Mouse (Mus musculus) embryonic facial prominence, embryonic 12.5 days (tissue): ENCODE results near the gene Fam117a. TPM values are rescaled to one million over a fixed set of nuclear protein-coding genes. Genes with fewer than 3 reads are reported as not detected.

ENCODE experiments used
- ATAC-seq: fragments of 200-750 bp; cut with Nextera tagmentation; 2 replicates; pipeline ENCODE4 v1.8.0; 2017; ENCODE audit not compliant: insufficient number of reproducible peaks, insufficient read depth, low FRiP score, low TSS enrichment
- H3K27ac ChIP-seq: fragments of 300-500 bp; sonication (generic); 2 replicates; pipeline ENCODE4 v1.5.1; 2016; ENCODE audit warnings: mild to moderate bottlenecking
- H3K27me3 ChIP-seq: fragments of 300-500 bp; sonication (generic); 2 replicates; pipeline ENCODE4 v1.6.1; 2016; ENCODE audit warnings: mild to moderate bottlenecking, moderate library complexity
- H3K36me3 ChIP-seq: fragments of 300-500 bp; sonication (generic); 2 replicates; pipeline ENCODE4 v1.6.1; 2016; ENCODE audit warnings: mild to moderate bottlenecking
- H3K4me1 ChIP-seq: fragments of 300-500 bp; sonication (generic); 2 replicates; pipeline ENCODE4 v1.6.1; 2016
- H3K4me2 ChIP-seq: fragments of 300-500 bp; sonication (generic); replicated peaks from 2 replicates; pipeline ENCODE4 v1.6.1; 2016; ENCODE audit warnings: mild to moderate bottlenecking, moderate library complexity
- H3K4me3 ChIP-seq: fragments of 300-500 bp; sonication (generic); 2 replicates; pipeline ENCODE4 v1.5.1; 2016; ENCODE audit warnings: mild to moderate bottlenecking
- H3K9ac ChIP-seq: fragments of 300-500 bp; sonication (generic); 2 replicates; pipeline ENCODE4 v1.6.1; 2016; ENCODE audit warnings: mild to moderate bottlenecking, moderate library complexity
- H3K9me3 ChIP-seq: fragments of 300-500 bp; sonication (generic); 2 replicates; pipeline ENCODE4 v1.6.1; 2016; ENCODE audit warnings: mild to moderate bottlenecking, moderate library complexity
- WGBS: fragments of 180-500 bp; shearing (Covaris S2); methylation state at CpG from one replicate; pipeline ENCODE4 v1.1.7; 2016; 5-methylcytosine and 5-hydroxymethylcytosine counted together
- polyA plus RNA-seq: library from polyadenylated mRNA; unstranded; fragments of >200 nt; fragmentation: Nextera tagmentation; extraction: Ambion mirVana; gene quantifications from 2 replicates; pipeline ENCODE4 v1.2.1, GENCODE M21; 2016

Gene Fam117a
- polyA plus RNA-seq, 1 experiment from 2014 or later = 18.8 TPM

- Histone ChIP-seq H3K27ac (peak overlapping the region; percentile 86), H3K4me1 (peaks cover 15% of the 10 kb centered on the region), H3K9ac (peak overlapping the region; percentile 63), H3K4me3 (peak overlapping the region; percentile 91), H3K36me3 (peaks cover 1% of the 10 kb centered on the region), H3K9me3 (no peaks in the 10 kb centered on the region), H3K4me2 (peak overlapping the region; percentile 62), H3K27me3 (no peaks in the 10 kb centered on the region)
- WGBS = 5% methylated on average over 17 of the region's 17 CpGs
- no peak; the same call in 1 of the 2 replicates for ATAC-seq
Observed at GRCm38 (mm10) chr11:95310648-95311424, 26.0 kb upstream of the Fam117a start.

GRCm38 (mm10) chr11:95311425-95311807 lies 25.4 kb upstream of the Fam117a start:
- H3K9ac ChIP-seq = peak overlapping the region; percentile 63; the same call in 1 of the 2 replicates
- no peaks in the 10 kb centered on the region for H3K9me3 ChIP-seq
- H3K27ac ChIP-seq = no peak overlapping the region
- H3K4me2 ChIP-seq = peak overlapping the region; percentile 62
- H3K4me1 ChIP-seq = peaks cover 15% of the 10 kb centered on the region
- no peaks in the 10 kb centered on the region for H3K27me3 ChIP-seq
- no peak for ATAC-seq
- 26% methylated on average over 5 of the region's 5 CpGs for WGBS
- no peaks in the 10 kb centered on the region for H3K36me3 ChIP-seq
- H3K4me3 ChIP-seq = peak overlapping the region; percentile 91

GRCm38 (mm10) chr11:95315215-95315955 lies 21.4 kb upstream of the Fam117a start:
- peaks cover 9% of the 10 kb centered on the region for H3K4me1 ChIP-seq
- no peak overlapping the region for H3K4me3 ChIP-seq
- H3K9me3 ChIP-seq = no peaks in the 10 kb centered on the region
- H3K27ac ChIP-seq = no peak overlapping the region
- H3K4me2 ChIP-seq = no peak overlapping the region
- no peaks in the 10 kb centered on the region for H3K36me3 ChIP-seq
- 78% methylated on average over 7 of the region's 7 CpGs for WGBS
- ATAC-seq = no peak
- H3K9ac ChIP-seq = no peak overlapping the region
- no peaks in the 10 kb centered on the region for H3K27me3 ChIP-seq

- Histone ChIP-seq H3K27ac (no peak overlapping the region), H3K9me3 (no peaks in the 10 kb centered on the region), H3K9ac (no peak overlapping the region), H3K27me3 (no peaks in the 10 kb centered on the region), H3K4me2 (no peak overlapping the region), H3K36me3 (no peaks in the 10 kb centered on the region), H3K4me1 (no peaks in the 10 kb centered on the region), H3K4me3 (no peak overlapping the region)
- 87% methylated on average over 9 of the region's 9 CpGs for WGBS
- no peak for ATAC-seq
Observed at GRCm38 (mm10) chr11:95318116-95318515, 18.7 kb upstream of the Fam117a start.

GRCm38 (mm10) chr11:95319506-95319905 lies 17.3 kb upstream of the Fam117a start:
- Histone ChIP-seq H3K27ac (no peak overlapping the region), H3K4me1 (no peaks in the 10 kb centered on the region), H3K27me3 (no peaks in the 10 kb centered on the region), H3K36me3 (no peaks in the 10 kb centered on the region), H3K4me3 (no peak overlapping the region), H3K4me2 (no peak overlapping the region), H3K9me3 (no peaks in the 10 kb centered on the region), H3K9ac (no peak overlapping the region)
- WGBS = 64% methylated on average over 1 of the region's 1 CpGs
- no peak for ATAC-seq

- Histone ChIP-seq H3K36me3 (no peaks in the 10 kb centered on the region), H3K4me3 (no peak overlapping the region), H3K4me2 (no peak overlapping the region), H3K9ac (no peak overlapping the region), H3K27me3 (no peaks in the 10 kb centered on the region), H3K4me1 (no peaks in the 10 kb centered on the region), H3K9me3 (no peaks in the 10 kb centered on the region), H3K27ac (no peak overlapping the region)
- 83% methylated on average over 1 of the region's 1 CpGs for WGBS
- no peak for ATAC-seq
Observed at GRCm38 (mm10) chr11:95320010-95320409, 16.8 kb upstream of the Fam117a start.

- H3K4me3 ChIP-seq = no peak overlapping the region
- no peaks in the 10 kb centered on the region for H3K36me3 ChIP-seq
- H3K27ac ChIP-seq = no peak overlapping the region
- no peak for ATAC-seq
- H3K27me3 ChIP-seq = no peaks in the 10 kb centered on the region
- no peak overlapping the region for H3K9ac ChIP-seq
- no peaks in the 10 kb centered on the region for H3K9me3 ChIP-seq
- H3K4me2 ChIP-seq = no peak overlapping the region
- WGBS = 91% methylated on average over 10 of the region's 10 CpGs
- no peaks in the 10 kb centered on the region for H3K4me1 ChIP-seq
Observed at GRCm38 (mm10) chr11:95324181-95324580, 12.6 kb upstream of the Fam117a start.

GRCm38 (mm10) chr11:95325832-95326231 lies 11.0 kb upstream of the Fam117a start:
- H3K4me3 ChIP-seq = no peak overlapping the region
- WGBS = 90% methylated on average over 4 of the region's 4 CpGs
- H3K27ac ChIP-seq = no peak overlapping the region
- H3K9ac ChIP-seq = no peak overlapping the region
- H3K36me3 ChIP-seq = no peaks in the 10 kb centered on the region
- no peak for ATAC-seq
- no peaks in the 10 kb centered on the region for H3K9me3 ChIP-seq
- no peak overlapping the region for H3K4me2 ChIP-seq
- no peaks in the 10 kb centered on the region for H3K27me3 ChIP-seq
- no peaks in the 10 kb centered on the region for H3K4me1 ChIP-seq

GRCm38 (mm10) chr11:95326243-95326642 lies 10.6 kb upstream of the Fam117a start:
- Histone ChIP-seq H3K4me2 (no peak overlapping the region), H3K9ac (no peak overlapping the region), H3K36me3 (no peaks in the 10 kb centered on the region), H3K27ac (no peak overlapping the region), H3K9me3 (no peaks in the 10 kb centered on the region), H3K4me3 (no peak overlapping the region), H3K4me1 (no peaks in the 10 kb centered on the region), H3K27me3 (no peaks in the 10 kb centered on the region)
- ATAC-seq = no peak
- 81% methylated on average over 11 of the region's 11 CpGs for WGBS

- H3K4me3 ChIP-seq = no peak overlapping the region
- H3K9me3 ChIP-seq = no peaks in the 10 kb centered on the region
- H3K4me1 ChIP-seq = no peaks in the 10 kb centered on the region
- H3K36me3 ChIP-seq = no peaks in the 10 kb centered on the region
- no peaks in the 10 kb centered on the region for H3K27me3 ChIP-seq
- ATAC-seq = no peak
- no peak overlapping the region for H3K9ac ChIP-seq
- WGBS = 71% methylated on average over 5 of the region's 5 CpGs
- no peak overlapping the region for H3K27ac ChIP-seq
- no peak overlapping the region for H3K4me2 ChIP-seq
Observed at GRCm38 (mm10) chr11:95328629-95329028, 8.2 kb upstream of the Fam117a start.

- Histone ChIP-seq H3K9me3 (no peaks in the 10 kb centered on the region), H3K27ac (no peak overlapping the region), H3K36me3 (no peaks in the 10 kb centered on the region), H3K4me1 (no peaks in the 10 kb centered on the region), H3K27me3 (no peaks in the 10 kb centered on the region), H3K4me3 (no peak overlapping the region), H3K4me2 (no peak overlapping the region), H3K9ac (no peak overlapping the region)
- WGBS = 68% methylated on average over 1 of the region's 1 CpGs
- ATAC-seq = no peak
Observed at GRCm38 (mm10) chr11:95330662-95331061, 6.2 kb upstream of the Fam117a start.

GRCm38 (mm10) chr11:95333209-95333608 lies 3.6 kb upstream of the Fam117a start:
- H3K4me1 ChIP-seq = peaks cover 5% of the 10 kb centered on the region
- WGBS = 67% methylated on average over 4 of the region's 4 CpGs
- no peak overlapping the region for H3K4me2 ChIP-seq
- H3K27me3 ChIP-seq = no peaks in the 10 kb centered on the region
- no peak overlapping the region for H3K27ac ChIP-seq
- no peak for ATAC-seq
- no peak overlapping the region for H3K9ac ChIP-seq
- no peak overlapping the region for H3K4me3 ChIP-seq
- H3K36me3 ChIP-seq = no peaks in the 10 kb centered on the region
- no peaks in the 10 kb centered on the region for H3K9me3 ChIP-seq
